Mouse (Mus musculus) neural tube, embryonic 15.5 days (tissue): Measurements from ENCODE around the gene Tmem14a. TPM values are rescaled to one million over a fixed set of nuclear protein-coding genes. Genes with fewer than 3 reads are reported as not detected.
"Not testable (repeated sequence)": the region's sequence is repeated elsewhere in the genome, so short reads cannot be mapped to it uniquely, and the experiment has no call there.

Source experiments
- ATAC-seq: fragments of 200-750 bp; cut with Nextera tagmentation; 2 replicates; pipeline ENCODE4 v1.8.0; 2017; ENCODE audit warnings: mild to moderate bottlenecking, moderate TSS enrichment, moderate library complexity; ENCODE audit not compliant: low FRiP score
- H3K27ac ChIP-seq: fragments of 300-500 bp; sonication (generic); replicated peaks from 2 replicates; pipeline ENCODE4 v1.5.1; 2015; ENCODE audit warnings: mild to moderate bottlenecking, inconsistent platforms
- H3K27me3 ChIP-seq: fragments of 300-500 bp; sonication (generic); replicated peaks from 2 replicates; pipeline ENCODE4 v1.6.1; 2015; ENCODE audit warnings: inconsistent platforms
- H3K36me3 ChIP-seq: fragments of 300-500 bp; sonication (generic); 2 replicates; pipeline ENCODE4 v1.6.1; 2015; ENCODE audit warnings: inconsistent platforms
- H3K4me1 ChIP-seq: fragments of 300-500 bp; sonication (generic); 2 replicates; pipeline ENCODE4 v1.6.1; 2015; ENCODE audit warnings: inconsistent platforms
- H3K4me2 ChIP-seq: fragments of 300-500 bp; sonication (generic); 2 replicates; pipeline ENCODE4 v1.6.1; 2015; ENCODE audit warnings: inconsistent platforms, mild to moderate bottlenecking, moderate library complexity
- H3K4me3 ChIP-seq: fragments of 300-500 bp; sonication (generic); replicated peaks from 2 replicates; pipeline ENCODE4 v1.5.1; 2015; ENCODE audit warnings: mild to moderate bottlenecking, inconsistent platforms
- H3K9ac ChIP-seq: fragments of 300-500 bp; sonication (generic); replicated peaks from 2 replicates; pipeline ENCODE4 v1.6.1; 2015; ENCODE audit warnings: mild to moderate bottlenecking, inconsistent platforms
- H3K9me3 ChIP-seq: fragments of 300-500 bp; sonication (generic); replicated peaks from 2 replicates; pipeline ENCODE4 v1.6.1; 2016; ENCODE audit warnings: inconsistent platforms
- WGBS: fragments of 180-500 bp; shearing (Covaris S2); methylation state at CpG from one replicate; pipeline ENCODE4 v1.1.7; 2015; ENCODE audit warnings: mixed read lengths; 5-methylcytosine and 5-hydroxymethylcytosine counted together
- polyA plus RNA-seq: library from polyadenylated mRNA; unstranded; fragments of >200 nt; fragmentation: Nextera tagmentation; extraction: Ambion mirVana; gene quantifications from 2 replicates; pipeline ENCODE4 v1.2.1, GENCODE M21; 2015

Tmem14a gene
- polyA plus RNA-seq, 1 experiment from 2014 or later, result 22.6 TPM

DNA sequence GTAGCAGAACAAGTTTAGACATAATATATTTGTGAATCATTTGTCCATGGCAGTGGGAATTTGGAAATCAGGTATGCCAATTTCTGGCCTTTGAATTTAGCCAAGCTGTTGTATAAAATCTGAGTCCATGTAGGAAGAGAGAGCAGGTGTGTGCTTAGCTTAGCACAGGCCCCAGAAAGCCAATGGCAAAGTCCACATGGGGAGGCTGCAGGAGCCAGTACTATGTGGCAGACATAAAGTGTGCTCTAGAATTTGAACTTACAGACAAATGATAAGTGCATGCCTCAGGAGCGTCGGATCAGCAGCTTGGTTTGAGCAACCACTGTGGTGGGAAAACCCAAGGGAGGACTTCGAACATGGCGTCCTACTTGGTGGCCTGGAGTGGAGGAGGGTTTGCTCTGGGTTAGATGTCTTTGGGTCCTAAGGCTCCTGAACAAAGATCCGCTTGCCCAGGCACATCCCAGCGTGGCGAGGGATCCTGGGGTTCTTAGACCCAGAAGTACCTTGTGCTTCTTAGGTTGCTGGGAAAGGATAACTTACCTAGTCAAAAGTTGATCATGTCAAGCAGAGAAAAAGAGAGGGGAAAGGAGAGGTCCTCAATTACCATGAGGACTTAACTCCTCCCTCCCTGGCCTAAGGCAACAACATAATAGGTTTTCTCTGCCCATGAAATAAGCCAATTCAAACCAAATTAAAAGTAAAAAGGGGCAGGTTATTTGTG lies 37.4 kb downstream of the Tmem14a start:
- H3K27ac ChIP-seq, result no peak overlapping the region
- ATAC-seq, result no peak
- no peaks in the 10 kb centered on the region for H3K9me3 ChIP-seq
- no peak overlapping the region for H3K4me3 ChIP-seq
- H3K27me3 ChIP-seq, result no peaks in the 10 kb centered on the region
- no peak overlapping the region for H3K9ac ChIP-seq
- H3K4me1 ChIP-seq, result no peaks in the 10 kb centered on the region
- no peak overlapping the region for H3K4me2 ChIP-seq
- H3K36me3 ChIP-seq, result no peaks in the 10 kb centered on the region
- 90% methylated on average over 7 of the region's 7 CpGs for WGBS

DNA sequence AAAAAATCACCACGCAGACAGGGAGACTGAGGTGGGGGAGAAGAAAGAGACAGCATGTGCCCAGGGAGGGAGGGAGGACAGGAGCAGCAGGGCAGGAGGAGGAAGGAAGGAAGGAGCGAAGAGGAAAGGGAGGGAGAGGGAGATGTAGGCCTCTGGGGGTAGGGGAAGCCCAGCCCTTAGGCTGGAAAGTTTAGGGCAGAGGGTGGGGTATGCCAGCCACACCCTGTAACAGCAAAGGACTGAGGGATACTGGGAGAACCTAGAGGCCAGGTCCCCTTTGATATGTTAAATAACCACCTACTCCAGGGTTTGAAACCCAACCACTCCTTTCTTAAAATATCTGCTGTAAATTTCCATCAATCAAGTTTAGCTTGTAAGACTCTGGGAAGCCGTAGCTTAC lies 38.0 kb downstream of the Tmem14a start:
- Histone ChIP-seq H3K27me3 (no peaks in the 10 kb centered on the region), H3K9me3 (no peaks in the 10 kb centered on the region), H3K4me3 (no peak overlapping the region), H3K4me2 (no peak overlapping the region), H3K27ac (no peak overlapping the region), H3K4me1 (no peaks in the 10 kb centered on the region), H3K36me3 (no peaks in the 10 kb centered on the region), H3K9ac (no peak overlapping the region)
- ATAC-seq, result no peak
- 46% methylated on average over 3 of the region's 3 CpGs for WGBS

DNA sequence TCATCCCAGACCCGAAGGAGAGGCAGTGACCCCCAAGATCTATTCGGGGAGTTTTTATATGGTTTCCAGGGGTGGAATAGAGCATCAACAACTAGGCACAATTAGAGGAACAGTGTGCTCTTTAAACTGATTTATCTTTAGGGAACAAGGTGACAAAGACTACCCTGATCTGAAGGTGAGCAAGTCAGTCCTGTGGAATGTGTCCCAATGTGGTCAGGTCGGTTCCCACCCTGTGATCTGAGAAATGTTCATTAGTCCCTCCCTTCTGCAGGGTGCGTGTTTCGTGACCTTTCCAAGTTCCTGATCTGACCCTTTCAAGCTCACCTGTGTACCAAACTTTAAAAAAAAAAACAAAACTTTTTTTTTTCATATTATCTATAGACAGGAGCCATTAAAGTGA lies 38.5 kb downstream of the Tmem14a start:
- no peak overlapping the region for H3K4me2 ChIP-seq
- no peak for ATAC-seq
- no peak overlapping the region for H3K27ac ChIP-seq
- H3K9me3 ChIP-seq, result no peaks in the 10 kb centered on the region
- no peaks in the 10 kb centered on the region for H3K4me1 ChIP-seq
- H3K9ac ChIP-seq, result no peak overlapping the region
- WGBS, result 77% methylated on average over 5 of the region's 5 CpGs
- no peaks in the 10 kb centered on the region for H3K27me3 ChIP-seq
- no peak overlapping the region for H3K4me3 ChIP-seq
- H3K36me3 ChIP-seq, result no peaks in the 10 kb centered on the region

DNA sequence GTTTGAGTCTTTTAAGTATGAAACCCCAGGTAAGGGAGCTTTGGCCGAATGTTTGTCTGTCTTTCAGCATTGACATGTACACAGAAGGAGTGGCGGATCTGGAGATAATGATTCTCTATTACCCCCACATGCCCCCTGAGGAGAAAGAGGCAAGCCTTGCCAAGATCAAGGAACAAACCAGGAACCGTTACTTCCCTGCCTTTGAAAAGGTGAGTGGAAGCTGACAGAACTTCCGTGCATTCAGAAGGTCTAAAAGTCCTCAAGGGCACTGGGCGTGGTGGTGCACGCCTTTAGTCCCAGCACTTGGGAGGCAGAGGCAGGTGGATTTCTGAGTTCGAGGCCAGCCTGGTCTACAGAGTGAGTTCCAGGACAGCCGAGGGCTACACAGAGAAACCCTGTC lies 41.6 kb downstream of the Tmem14a start:
- not testable (repeated sequence) for H3K9ac ChIP-seq, H3K4me2 ChIP-seq, H3K4me3 ChIP-seq, H3K36me3 ChIP-seq, H3K4me1 ChIP-seq, H3K27ac ChIP-seq, ATAC-seq, H3K27me3 ChIP-seq, H3K9me3 ChIP-seq
- 89% methylated on average over 8 of the region's 8 CpGs for WGBS

DNA sequence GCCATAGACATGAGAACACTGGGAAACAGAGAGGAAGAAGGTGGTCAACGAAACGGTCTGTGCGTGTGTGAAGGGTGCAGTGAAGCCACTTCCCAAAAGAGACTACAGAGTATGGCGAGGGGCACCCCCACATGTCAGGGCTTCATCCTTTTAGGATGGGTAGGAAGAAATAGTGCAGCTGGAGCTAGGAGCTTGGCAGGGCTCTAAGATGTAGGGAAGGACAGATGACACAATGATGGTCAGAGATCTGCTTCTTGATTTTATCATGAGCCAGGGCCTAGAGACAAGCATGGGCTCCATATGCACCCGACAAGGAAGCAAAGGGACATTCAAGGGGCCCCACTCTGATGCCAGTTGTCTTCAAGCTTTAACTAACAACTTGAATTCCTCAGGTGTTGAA lies 44.0 kb downstream of the Tmem14a start:
- H3K36me3 ChIP-seq, result no peaks in the 10 kb centered on the region
- H3K4me2 ChIP-seq, result no peak overlapping the region
- no peaks in the 10 kb centered on the region for H3K4me1 ChIP-seq
- no peak overlapping the region for H3K27ac ChIP-seq
- no peaks in the 10 kb centered on the region for H3K27me3 ChIP-seq
- 95% methylated on average over 5 of the region's 5 CpGs for WGBS
- no peak for ATAC-seq
- no peak overlapping the region for H3K9ac ChIP-seq
- no peaks in the 10 kb centered on the region for H3K9me3 ChIP-seq
- H3K4me3 ChIP-seq, result no peak overlapping the region

DNA sequence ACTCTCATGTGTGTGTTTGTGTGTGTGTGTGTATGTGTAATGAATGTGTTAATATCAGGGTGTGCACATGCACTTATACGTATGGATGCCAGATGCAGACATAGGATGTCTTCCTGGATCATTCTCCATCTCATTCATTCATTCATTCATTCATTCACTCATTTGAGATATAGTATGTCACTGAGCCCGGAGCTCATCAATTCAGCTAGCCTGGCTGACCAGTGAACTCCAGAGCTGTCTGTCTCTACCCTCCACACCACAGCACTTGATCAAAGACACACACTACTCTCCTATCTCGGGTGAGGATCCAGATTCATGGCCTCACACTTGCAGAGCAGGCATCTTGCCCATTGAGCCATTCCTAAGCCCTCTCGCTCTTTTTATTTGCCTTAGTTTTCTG lies 45.6 kb downstream of the Tmem14a start:
- Histone ChIP-seq H3K9ac (no peak overlapping the region), H3K4me1 (no peaks in the 10 kb centered on the region), H3K27me3 (no peaks in the 10 kb centered on the region), H3K4me3 (no peak overlapping the region), H3K27ac (no peak overlapping the region), H3K9me3 (no peaks in the 10 kb centered on the region), H3K4me2 (no peak overlapping the region), H3K36me3 (no peaks in the 10 kb centered on the region)
- no peak for ATAC-seq
- 93% methylated on average over 4 of the region's 4 CpGs for WGBS

DNA sequence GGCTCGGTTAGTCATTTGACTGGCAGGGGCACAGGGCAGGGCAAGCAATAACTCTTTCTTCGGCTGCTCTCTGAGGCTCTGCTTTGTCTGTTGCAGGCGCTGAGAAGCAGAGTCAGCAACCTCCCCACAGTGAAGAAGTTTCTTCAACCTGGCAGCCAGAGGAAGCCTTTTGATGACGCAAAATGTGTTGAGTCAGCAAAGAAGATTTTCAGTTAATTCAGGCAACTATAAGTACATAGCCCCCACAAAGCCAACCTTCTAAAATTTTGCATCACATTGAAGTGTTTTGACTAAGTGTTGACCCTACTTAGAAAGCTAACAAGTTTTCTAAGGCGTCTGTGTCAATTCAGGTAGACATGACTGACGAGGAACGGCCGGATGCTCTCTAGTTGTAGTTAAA lies 46.4 kb downstream of the Tmem14a start:
- no peaks in the 10 kb centered on the region for H3K9me3 ChIP-seq
- no peak for ATAC-seq
- 76% methylated on average over 8 of the region's 8 CpGs for WGBS
- H3K27me3 ChIP-seq, result no peaks in the 10 kb centered on the region
- no peak overlapping the region for H3K4me3 ChIP-seq
- H3K4me1 ChIP-seq, result no peaks in the 10 kb centered on the region
- no peak overlapping the region for H3K9ac ChIP-seq
- H3K27ac ChIP-seq, result no peak overlapping the region
- H3K4me2 ChIP-seq, result no peak overlapping the region
- H3K36me3 ChIP-seq, result no peaks in the 10 kb centered on the region

DNA sequence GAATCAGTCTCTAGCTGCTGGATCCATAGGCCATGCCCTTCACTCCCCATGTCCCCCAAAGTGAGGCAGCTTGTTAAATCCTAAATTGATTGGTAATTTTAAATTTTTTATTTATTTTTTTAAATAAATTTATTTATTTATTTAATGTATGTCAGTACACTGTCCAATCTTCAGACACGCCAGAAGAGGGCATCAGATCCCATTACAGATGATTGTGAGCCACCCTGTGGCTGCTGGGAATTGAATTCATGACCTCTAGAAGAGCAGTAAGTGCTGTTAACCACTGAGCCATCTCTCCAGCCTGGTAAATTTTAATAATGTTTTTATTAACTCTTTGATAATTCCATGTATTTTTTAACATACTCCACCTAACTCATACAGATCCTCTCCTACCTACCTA lies 48.4 kb downstream of the Tmem14a start:
- H3K4me2 ChIP-seq, result no peak overlapping the region
- no peak for ATAC-seq
- 94% methylated on average over 1 of the region's 1 CpGs for WGBS

DNA sequence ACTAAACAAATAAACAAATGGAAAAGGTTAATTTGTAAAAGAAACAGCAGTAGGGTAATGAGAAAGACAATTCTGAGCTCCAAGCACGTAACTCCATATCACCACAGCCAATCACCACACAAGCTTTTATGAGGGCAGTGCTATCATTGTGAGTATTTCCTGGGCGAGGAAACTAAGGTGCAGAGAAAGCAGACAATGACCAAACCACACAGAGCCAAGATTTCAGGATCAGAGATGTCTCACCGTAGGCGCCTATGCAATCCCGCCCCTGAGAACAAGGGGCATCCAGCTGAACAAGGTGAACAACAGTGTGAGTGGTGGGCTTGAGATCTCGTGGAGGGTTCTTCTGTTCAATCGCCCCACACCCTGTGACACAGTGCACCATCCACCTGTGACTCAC lies 49.1 kb downstream of the Tmem14a start:
- H3K4me3 ChIP-seq, H3K9me3 ChIP-seq, H3K27me3 ChIP-seq, ATAC-seq, H3K36me3 ChIP-seq, H3K27ac ChIP-seq, H3K4me1 ChIP-seq, H3K4me2 ChIP-seq, H3K9ac ChIP-seq: not testable (repeated sequence)
- WGBS, result 86% methylated on average over 6 of the region's 7 CpGs

More for the DNA sequence above, 48.4 kb downstream of the Tmem14a start:
- H3K36me3 ChIP-seq, result no peaks in the 10 kb centered on the region
- H3K27me3 ChIP-seq, result no peaks in the 10 kb centered on the region
- 0 out of 2 replicates have a peak, but pooled peaks cover under 1% of the 10 kb centered on the region for H3K4me1 ChIP-seq
- no peaks in the 10 kb centered on the region for H3K9me3 ChIP-seq
- no peak overlapping the region for H3K4me3 ChIP-seq
- H3K27ac ChIP-seq, result no peak overlapping the region
- H3K9ac ChIP-seq, result no peak overlapping the region

DNA sequence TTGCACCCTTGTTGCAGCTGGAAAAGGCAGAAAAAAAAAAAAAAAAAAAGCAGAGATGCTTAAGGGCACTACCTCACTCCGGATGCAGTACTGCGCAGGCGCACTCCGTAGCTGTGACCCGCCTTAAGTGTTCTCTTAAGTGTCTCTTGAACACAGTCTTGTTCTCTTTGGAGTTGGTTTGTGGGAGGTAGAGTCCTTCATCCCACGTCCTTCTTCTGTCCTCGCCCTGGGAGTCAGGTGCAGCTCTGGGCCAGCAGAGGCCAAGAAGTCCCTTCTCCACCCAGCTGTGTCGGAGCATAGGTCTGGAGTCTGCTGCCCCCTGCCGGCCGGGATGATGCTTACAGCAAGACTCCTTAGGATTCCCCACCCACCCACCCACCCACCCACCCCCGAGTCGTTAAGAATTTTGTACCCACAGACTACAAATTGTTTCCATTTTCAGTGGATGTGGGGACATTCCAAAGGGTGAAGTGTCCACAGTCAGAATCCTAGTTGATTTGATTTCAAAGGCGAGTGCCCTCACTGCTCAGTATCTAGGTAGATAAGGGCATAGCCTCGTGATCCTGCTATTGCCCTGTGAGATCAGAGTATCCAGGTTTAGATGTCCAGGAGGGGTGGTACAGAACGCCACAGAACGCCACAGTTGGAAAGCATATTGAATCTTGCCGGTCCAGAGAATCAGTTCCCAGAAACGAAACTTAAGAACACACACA lies 53.1 kb downstream of the Tmem14a start:
- no peaks in the 10 kb centered on the region for H3K27me3 ChIP-seq
- no peaks in the 10 kb centered on the region for H3K36me3 ChIP-seq
- H3K4me1 ChIP-seq, result 0 out of 2 replicates have a peak, but pooled peaks cover 5% of the 10 kb centered on the region
- peak overlapping the region; percentile 52 for H3K4me2 ChIP-seq
- peak; percentile 59; the same call in 1 of the 2 replicates for ATAC-seq
- H3K9ac ChIP-seq, result no peak overlapping the region
- peak overlapping the region; percentile 8 for H3K4me3 ChIP-seq
- no peak overlapping the region for H3K27ac ChIP-seq
- no peaks in the 10 kb centered on the region for H3K9me3 ChIP-seq
- 23% methylated on average over 18 of the region's 18 CpGs for WGBS

DNA sequence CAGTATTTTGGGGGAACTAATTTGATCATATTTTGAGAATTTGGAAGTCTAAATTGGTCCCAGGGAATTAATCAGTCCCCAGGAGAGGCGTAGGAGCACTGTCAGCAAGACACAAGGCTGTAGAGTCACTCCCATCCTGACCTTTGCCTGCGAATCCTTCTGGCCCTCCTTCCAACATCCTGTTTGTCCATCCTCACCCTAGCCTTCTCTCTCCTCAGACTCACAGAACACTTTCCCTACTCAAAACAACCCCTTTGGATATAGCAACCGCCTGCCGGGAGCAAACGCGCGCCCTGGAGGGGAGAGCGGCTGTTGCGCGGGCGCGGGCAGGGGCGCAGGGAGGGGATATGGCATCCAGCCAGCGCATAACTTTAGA lies 53.7 kb downstream of the Tmem14a start:
- no peak for ATAC-seq
- Histone ChIP-seq H3K27me3 (no peaks in the 10 kb centered on the region), H3K36me3 (no peaks in the 10 kb centered on the region), H3K4me3 (peak overlapping the region; percentile 8), H3K4me2 (peak overlapping the region; percentile 52), H3K27ac (no peak overlapping the region), H3K4me1 (0 out of 2 replicates have a peak, but pooled peaks cover 5% of the 10 kb centered on the region), H3K9ac (no peak overlapping the region), H3K9me3 (no peaks in the 10 kb centered on the region)
- 19% methylated on average over 14 of the region's 14 CpGs for WGBS

DNA sequence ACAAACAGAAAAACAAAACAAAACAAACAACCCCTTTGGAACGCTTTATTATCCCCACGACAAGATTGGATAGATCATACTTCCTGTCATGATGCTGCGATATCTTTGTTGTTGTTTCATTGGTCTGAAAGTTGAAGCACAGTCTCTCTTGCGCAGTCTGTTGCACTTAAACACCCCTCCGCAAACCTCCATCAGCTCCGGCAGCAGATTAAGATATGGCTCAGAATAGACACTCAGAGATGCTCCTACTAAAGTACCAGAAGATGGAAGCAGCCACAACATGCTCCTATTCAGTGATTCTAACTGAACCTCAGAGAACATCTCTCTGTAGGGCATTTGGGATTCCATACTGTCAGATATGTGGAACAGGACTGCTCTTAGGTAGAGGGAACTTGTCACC lies 54.7 kb downstream of the Tmem14a start:
- H3K4me3 ChIP-seq, result no peak overlapping the region
- no peak overlapping the region for H3K4me2 ChIP-seq
- H3K27me3 ChIP-seq, result no peaks in the 10 kb centered on the region
- no peak overlapping the region for H3K9ac ChIP-seq
- H3K9me3 ChIP-seq, result no peaks in the 10 kb centered on the region
- no peak for ATAC-seq
- no peak overlapping the region for H3K27ac ChIP-seq
- 0 out of 2 replicates have a peak, but pooled peaks cover 5% of the 10 kb centered on the region for H3K4me1 ChIP-seq
- H3K36me3 ChIP-seq, result no peaks in the 10 kb centered on the region
- WGBS, result 95% methylated on average over 6 of the region's 6 CpGs
